Mouse (Mus musculus): ENCODE results near the gene Hoxb5. TPM values are rescaled to one million over a fixed set of nuclear protein-coding genes. Genes with fewer than 3 reads are reported as not detected.
A peak's percentile ranks its signal among the peaks of the same experiment; 100 is the strongest.

The Hoxb5 gene
- polyA plus RNA-seq, 1 experiment from 2014 or later = 5.5 TPM

GRCm38 (mm10) chr11:96299781-96300180 lies 3.4 kb upstream of the Hoxb5 start:
- H3K27ac ChIP-seq (replicated peaks) = no peak overlapping the region
- no peak for ATAC-seq (ENCODE audit: extremely low read depth, insufficient number of reproducible peaks, low FRiP score, low TSS enrichment)

GRCm38 (mm10) chr11:96300354-96301063 lies 2.6 kb upstream of the Hoxb5 start:
- ATAC-seq (ENCODE audit: extremely low read depth, insufficient number of reproducible peaks, low FRiP score, low TSS enrichment) = no peak
- Histone ChIP-seq H3K9me3 (no peaks in the 10 kb centered on the region), H3K27ac (replicated peaks) (no peak overlapping the region)

More at GRCm38 (mm10) chr11:96299781-96300180, 3.4 kb upstream of the Hoxb5 start:
- 3% methylated on average over 9 of the region's 9 CpGs for WGBS
- H3K4me1 ChIP-seq = peaks cover 12% of the 10 kb centered on the region
- no peaks in the 10 kb centered on the region for H3K36me3 ChIP-seq
- H3K9me3 ChIP-seq = no peaks in the 10 kb centered on the region
- H3K27me3 ChIP-seq (replicated peaks) = peaks cover 100% of the 10 kb centered on the region
- peak overlapping the region; percentile 41 for H3K4me3 ChIP-seq
- H3K9ac ChIP-seq = no peak overlapping the region
- H3K4me2 ChIP-seq = peak overlapping the region; percentile 33; the same call in 1 of the 2 replicates

GRCm38 (mm10) chr11:96301064-96301431 lies 2.1 kb upstream of the Hoxb5 start:
- Histone ChIP-seq H3K4me3 (peak overlapping the region; percentile 41), H3K27me3 (replicated peaks) (peaks cover 100% of the 10 kb centered on the region), H3K36me3 (no peaks in the 10 kb centered on the region), H3K9me3 (no peaks in the 10 kb centered on the region), H3K27ac (replicated peaks) (no peak overlapping the region), H3K4me2 (peak overlapping the region; percentile 33; the same call in 1 of the 2 replicates), H3K4me1 (peaks cover 6% of the 10 kb centered on the region), H3K9ac (0 out of 2 replicates have a peak overlapping the region, but pooled peaks have one; percentile 50)
- ATAC-seq (ENCODE audit: extremely low read depth, insufficient number of reproducible peaks, low FRiP score, low TSS enrichment) = no peak
- 9% methylated on average over 10 of the region's 10 CpGs for WGBS

More at GRCm38 (mm10) chr11:96300354-96301063, 2.6 kb upstream of the Hoxb5 start:
- WGBS = 3% methylated on average over 35 of the region's 35 CpGs
- H3K36me3 ChIP-seq = no peaks in the 10 kb centered on the region
- peaks cover 100% of the 10 kb centered on the region for H3K27me3 ChIP-seq (replicated peaks)
- H3K9ac ChIP-seq = peak overlapping the region; percentile 50; the same call in 1 of the 2 replicates
- peak overlapping the region; percentile 33 for H3K4me2 ChIP-seq
- H3K4me3 ChIP-seq = peak overlapping the region; percentile 41
- H3K4me1 ChIP-seq = peaks cover 8% of the 10 kb centered on the region

DNA sequence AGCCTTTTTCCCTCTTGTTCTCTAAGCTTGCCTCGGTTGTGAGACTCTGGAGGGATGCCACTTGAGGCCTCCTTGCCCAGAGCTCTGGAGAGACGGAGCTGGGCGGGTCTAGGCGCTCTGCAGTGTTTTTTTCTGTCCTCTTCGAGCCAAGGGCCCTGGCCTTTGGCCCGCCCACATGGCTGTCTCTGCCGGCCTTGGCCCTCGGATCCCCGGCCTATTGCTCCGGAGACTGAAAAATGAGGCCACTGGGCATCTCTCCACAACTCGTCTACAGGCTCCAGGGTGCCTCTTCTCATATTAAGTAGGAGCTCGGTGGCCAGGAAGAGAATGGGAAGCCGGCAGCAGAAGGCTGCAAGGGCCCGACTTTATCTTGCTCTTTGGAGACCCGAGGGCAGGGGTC lies 1.3 kb upstream of the Hoxb5 start:
- no peak overlapping the region for H3K4me2 ChIP-seq
- no peak for ATAC-seq (ENCODE audit: extremely low read depth, insufficient number of reproducible peaks, low FRiP score, low TSS enrichment)
- H3K9ac ChIP-seq = no peak overlapping the region

DNA sequence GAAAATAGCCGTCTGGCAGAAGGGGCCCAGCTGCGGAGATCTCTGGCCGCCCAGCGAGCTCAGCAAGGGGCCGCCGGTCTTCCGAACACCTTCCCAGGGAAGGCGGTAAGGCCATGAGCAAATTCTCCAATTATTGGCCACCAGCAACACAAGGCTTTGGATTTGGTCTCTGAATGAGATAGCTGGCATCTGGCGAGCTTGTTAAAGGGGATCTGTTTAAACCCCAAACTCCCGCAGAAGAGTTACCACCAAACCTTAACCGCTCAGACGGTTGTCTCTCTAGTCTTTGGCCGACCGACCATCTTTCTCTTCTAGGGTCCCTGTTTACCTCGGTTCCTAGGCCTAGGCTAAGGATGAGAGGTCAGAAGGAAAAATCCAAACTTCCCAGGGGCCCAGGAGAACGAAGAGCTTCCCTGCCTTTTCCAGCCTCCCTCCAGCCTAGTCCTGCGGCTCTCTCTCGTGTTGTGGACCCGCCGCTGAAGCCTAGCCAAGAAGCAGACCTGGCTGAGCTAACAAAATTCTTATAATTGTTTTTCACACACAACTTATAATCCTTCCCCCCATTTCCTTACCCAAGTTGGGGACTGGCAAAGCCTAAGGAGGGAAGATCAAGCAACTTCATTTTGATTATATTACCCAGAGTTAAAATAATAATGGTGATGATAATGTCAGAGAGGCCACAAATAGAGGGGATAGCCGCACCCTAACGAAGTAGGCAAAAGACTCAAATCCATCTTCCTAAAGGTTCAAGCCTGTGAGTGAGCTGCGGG lies 570 bp upstream of the Hoxb5 start:
- 8% methylated on average over 23 of the region's 23 CpGs for WGBS
- Histone ChIP-seq H3K27ac (replicated peaks) (no peak overlapping the region), H3K4me2 (peak overlapping the region; percentile 63; the same call in 1 of the 2 replicates), H3K27me3 (replicated peaks) (peaks cover 100% of the 10 kb centered on the region), H3K4me3 (peak overlapping the region; percentile 43; the same call in 1 of the 2 replicates), H3K36me3 (no peaks in the 10 kb centered on the region), H3K9ac (no peak overlapping the region), H3K4me1 (peaks cover 6% of the 10 kb centered on the region), H3K9me3 (no peaks in the 10 kb centered on the region)
- no peak for ATAC-seq (ENCODE audit: extremely low read depth, insufficient number of reproducible peaks, low FRiP score, low TSS enrichment)

More for the DNA sequence above, 1.3 kb upstream of the Hoxb5 start:
- H3K36me3 ChIP-seq = no peaks in the 10 kb centered on the region
- H3K4me1 ChIP-seq = peaks cover 6% of the 10 kb centered on the region
- H3K27me3 ChIP-seq (replicated peaks) = peaks cover 100% of the 10 kb centered on the region
- 4% methylated on average over 15 of the region's 15 CpGs for WGBS
- no peak overlapping the region for H3K4me3 ChIP-seq
- H3K27ac ChIP-seq (replicated peaks) = no peak overlapping the region
- no peaks in the 10 kb centered on the region for H3K9me3 ChIP-seq

GRCm38 (mm10) chr11:96304381-96305195 lies 1.5 kb downstream of the Hoxb5 start:
- H3K9ac ChIP-seq = peak overlapping the region; percentile 70
- H3K4me3 ChIP-seq = peak overlapping the region; percentile 43

GRCm38 (mm10) chr11:96305505-96306182 lies 2.5 kb downstream of the Hoxb5 start:
- Histone ChIP-seq H3K27ac (replicated peaks) (no peak overlapping the region), H3K4me2 (peak overlapping the region; percentile 15), H3K4me3 (peak overlapping the region; percentile 43), H3K9ac (peak overlapping the region; percentile 20; the same call in 1 of the 2 replicates), H3K9me3 (no peaks in the 10 kb centered on the region), H3K36me3 (no peaks in the 10 kb centered on the region), H3K4me1 (no peaks in the 10 kb centered on the region; the same call in 1 of the 2 replicates), H3K27me3 (replicated peaks) (peaks cover 100% of the 10 kb centered on the region)
- 57% methylated on average over 6 of the region's 6 CpGs for WGBS
- no peak for ATAC-seq (ENCODE audit: extremely low read depth, insufficient number of reproducible peaks, low FRiP score, low TSS enrichment)

More at GRCm38 (mm10) chr11:96304381-96305195, 1.5 kb downstream of the Hoxb5 start:
- Histone ChIP-seq H3K36me3 (no peaks in the 10 kb centered on the region), H3K27me3 (replicated peaks) (peaks cover 100% of the 10 kb centered on the region), H3K27ac (replicated peaks) (no peak overlapping the region), H3K4me2 (peak overlapping the region; percentile 63), H3K9me3 (no peaks in the 10 kb centered on the region), H3K4me1 (no peaks in the 10 kb centered on the region; the same call in 1 of the 2 replicates)
- no peak for ATAC-seq (ENCODE audit: extremely low read depth, insufficient number of reproducible peaks, low FRiP score, low TSS enrichment)
- 2% methylated on average over 38 of the region's 38 CpGs for WGBS

- Histone ChIP-seq H3K9me3 (no peaks in the 10 kb centered on the region), H3K36me3 (no peaks in the 10 kb centered on the region), H3K4me1 (0 out of 2 replicates have a peak, but pooled peaks cover 4% of the 10 kb centered on the region), H3K9ac (no peak overlapping the region), H3K4me3 (peak overlapping the region; percentile 15), H3K27ac (replicated peaks) (no peak overlapping the region), H3K4me2 (peak overlapping the region; percentile 3), H3K27me3 (replicated peaks) (peaks cover 100% of the 10 kb centered on the region)
- ATAC-seq (ENCODE audit: extremely low read depth, insufficient number of reproducible peaks, low FRiP score, low TSS enrichment) = no peak
- WGBS = 24% methylated on average over 7 of the region's 7 CpGs
Measured at GRCm38 (mm10) chr11:96306183-96306907, 3.2 kb downstream of the Hoxb5 start.

DNA sequence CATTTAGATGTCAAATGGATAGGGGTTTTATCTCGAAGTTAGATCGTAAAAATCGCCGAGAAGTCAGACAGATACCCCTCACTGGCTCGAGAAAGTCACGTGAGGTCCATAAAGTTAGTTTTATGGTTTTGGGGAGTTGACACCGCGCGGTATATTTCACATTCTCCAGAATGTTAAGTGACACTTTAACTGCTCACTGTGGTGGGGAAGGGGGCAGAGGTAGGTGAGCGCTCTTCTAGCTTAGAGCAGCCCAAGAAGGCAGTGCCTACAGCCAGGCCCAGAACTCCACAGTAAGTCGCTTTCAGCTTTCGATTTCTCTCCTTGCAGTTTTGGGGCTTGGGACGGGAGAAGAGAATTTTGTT lies 3.8 kb downstream of the Hoxb5 start:
- H3K9ac ChIP-seq = no peak overlapping the region
- H3K36me3 ChIP-seq = no peaks in the 10 kb centered on the region
- peaks cover 100% of the 10 kb centered on the region for H3K27me3 ChIP-seq (replicated peaks)
- H3K9me3 ChIP-seq = no peaks in the 10 kb centered on the region
- H3K4me1 ChIP-seq = peaks cover 8% of the 10 kb centered on the region; the same call in 1 of the 2 replicates
- peak overlapping the region; percentile 15; the same call in 1 of the 2 replicates for H3K4me3 ChIP-seq
- 17% methylated on average over 13 of the region's 13 CpGs for WGBS
- no peak overlapping the region; the same call in none of the 2 replicates for H3K4me2 ChIP-seq
- no peak overlapping the region for H3K27ac ChIP-seq (replicated peaks)
- ATAC-seq (ENCODE audit: extremely low read depth, insufficient number of reproducible peaks, low FRiP score, low TSS enrichment) = no peak

DNA sequence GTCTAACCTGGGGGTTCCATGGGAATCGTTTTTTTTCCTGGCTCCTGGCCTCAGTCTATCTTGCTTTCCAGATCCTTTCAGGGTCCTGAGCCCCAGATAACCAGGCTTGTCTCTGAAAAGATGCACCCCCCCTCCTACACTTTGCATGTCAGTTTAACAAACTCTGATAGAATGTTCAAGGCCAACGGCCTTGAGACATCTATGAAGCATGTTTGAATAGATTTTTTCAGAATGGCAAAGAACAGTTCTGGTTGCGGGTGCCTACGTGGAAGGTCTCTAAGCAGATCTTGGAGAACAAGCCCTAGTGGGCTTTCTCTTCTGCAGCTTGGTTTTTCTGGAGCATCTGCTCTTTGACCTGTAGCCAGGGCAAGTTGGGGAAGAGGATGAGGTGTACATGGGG lies 5.6 kb downstream of the Hoxb5 start:
- WGBS = 17% methylated on average over 4 of the region's 4 CpGs
- 0 out of 2 replicates have a peak overlapping the region, but pooled peaks have one; percentile 6 for H3K4me2 ChIP-seq
- no peak overlapping the region for H3K27ac ChIP-seq (replicated peaks)

More for the DNA sequence above, 5.6 kb downstream of the Hoxb5 start:
- Histone ChIP-seq H3K27me3 (replicated peaks) (peaks cover 100% of the 10 kb centered on the region), H3K36me3 (no peaks in the 10 kb centered on the region), H3K9ac (no peak overlapping the region), H3K9me3 (no peaks in the 10 kb centered on the region), H3K4me1 (peaks cover 11% of the 10 kb centered on the region; the same call in 1 of the 2 replicates), H3K4me3 (peak overlapping the region; percentile 5; the same call in 1 of the 2 replicates)
- no peak for ATAC-seq (ENCODE audit: extremely low read depth, insufficient number of reproducible peaks, low FRiP score, low TSS enrichment)
